Mouse (Mus musculus): Measurements from ENCODE around the gene Cnnm4. TPM values are rescaled to one million over a fixed set of nuclear protein-coding genes. Genes with fewer than 3 reads are reported as not detected.

Cnnm4 gene
- total and polyA plus RNA-seq, 3 experiments, result 3.0 to 4.6 (median 3.5) TPM

DNA sequence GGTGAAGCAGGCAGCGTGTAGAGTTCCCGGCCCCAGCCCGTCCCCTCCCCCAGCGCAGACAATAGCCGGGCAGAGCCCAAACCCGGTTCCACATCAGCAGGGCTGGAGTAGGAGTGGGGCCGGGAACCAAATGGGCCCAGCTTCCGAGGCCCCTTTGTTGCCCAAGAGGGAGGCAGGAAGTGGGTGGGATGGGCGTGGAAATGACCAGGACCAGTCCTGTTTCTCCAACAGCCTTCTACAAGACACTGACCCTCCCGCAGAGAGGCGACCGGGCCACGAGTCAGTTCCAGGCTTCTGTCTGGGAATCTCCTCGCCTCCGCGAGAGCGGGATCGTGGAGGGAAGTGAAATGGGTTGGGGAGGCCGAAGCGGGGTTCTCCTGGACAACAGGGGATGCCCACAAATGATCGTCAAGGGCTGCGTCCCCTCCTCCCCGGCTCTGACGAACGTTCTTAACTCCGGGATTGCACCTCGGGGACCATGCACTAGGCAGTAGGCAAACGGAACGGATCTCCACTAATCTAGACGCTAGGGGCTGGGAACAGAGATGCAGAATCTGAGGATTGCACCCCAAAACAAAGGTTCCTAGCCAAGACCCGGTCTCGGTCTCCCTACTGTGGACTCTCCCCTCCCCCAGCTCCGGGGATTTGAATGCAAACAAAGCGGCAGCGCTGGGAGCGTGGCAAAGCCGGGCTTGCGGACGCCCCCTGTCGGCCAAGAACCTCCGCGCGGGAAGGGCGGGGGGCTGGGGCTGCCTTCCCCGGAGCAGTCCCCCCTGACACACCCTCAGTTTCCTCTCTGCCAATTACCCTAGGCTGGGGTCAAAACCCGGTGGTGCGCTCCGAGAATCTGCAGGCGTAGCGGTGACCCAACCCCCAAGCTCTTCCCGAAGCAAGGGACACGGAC is 85.4 kb downstream of the Cnnm4 start (continued):
- TF ChIP-seq USF2 (conservative IDR thresholded peaks at IDR 0.05; ENCODE audit: low read depth, low read length), result no peak
- peak; percentile 24 for TF ChIP-seq RAD21 (IDR thresholded peaks at IDR 0.05; ENCODE audit: low read depth, low read length)
- 0 out of 2 replicates have a peak, but pooled peaks have one; percentile 35 for TF ChIP-seq BHLHE40 (IDR thresholded peaks at IDR 0.05; ENCODE audit: low read depth, low read length)
- no peak for TF ChIP-seq TBP (conservative IDR thresholded peaks at IDR 0.05; ENCODE audit: low read depth, low read length)
- peak; percentile 57 for TF ChIP-seq HCFC1 (IDR thresholded peaks at IDR 0.05; ENCODE audit: low read depth, low read length)
- no peak for TF ChIP-seq MAFK (IDR thresholded peaks at IDR 0.05; ENCODE audit: insufficient replicate concordance, low read length)
- peak; percentile 43; the same call in 1 of the 2 replicates for TF ChIP-seq TCF12 (IDR thresholded peaks at IDR 0.05; ENCODE audit: low read depth, low read length)
- TF ChIP-seq SIN3A (IDR thresholded peaks at IDR 0.05; ENCODE audit: low read length), result no peak; the same call in none of the 2 replicates
- TF ChIP-seq MAX (IDR thresholded peaks at IDR 0.05; ENCODE audit: low read length), result peak; percentile 86
- TF ChIP-seq ZC3H11A (IDR thresholded peaks at IDR 0.05; ENCODE audit: low read depth, low read length), result no peak
- TF ChIP-seq JUN (IDR thresholded peaks at IDR 0.05; ENCODE audit: insufficient read depth, low read depth, low read length), result no peak
- peak; percentile 91 for TF ChIP-seq CHD2 (IDR thresholded peaks at IDR 0.05; ENCODE audit: low read length)
- peak; percentile 33; the same call in 1 of the 2 replicates for TF ChIP-seq ZMIZ1 (IDR thresholded peaks at IDR 0.05; ENCODE audit: low read depth, low read length)
- peak; percentile 51; the same call in 1 of the 2 replicates for TF ChIP-seq MYC (IDR thresholded peaks at IDR 0.05; ENCODE audit: low read depth, low read length)
- peak; percentile 39 for TF ChIP-seq ETS1 (conservative IDR thresholded peaks at IDR 0.05; ENCODE audit: low read depth, low read length)
- TF ChIP-seq CTCF (conservative IDR thresholded peaks at IDR 0.05 in 1 of 2, IDR thresholded peaks at IDR 0.05 in 1 of 2; ENCODE audit: low read depth in 2 of 2, low read length in 2 of 2), result peak in 1 of 2 experiments; percentile 76; a peak in 2 of 4 replicates
- no peak for TF ChIP-seq NRF1 (IDR thresholded peaks at IDR 0.05; ENCODE audit: low read depth, low read length)
- TF ChIP-seq MEF2A (IDR thresholded peaks at IDR 0.05; ENCODE audit: borderline replicate concordance, low read depth, low read length), result peak; percentile 54; the same call in 1 of the 2 replicates

DNA sequence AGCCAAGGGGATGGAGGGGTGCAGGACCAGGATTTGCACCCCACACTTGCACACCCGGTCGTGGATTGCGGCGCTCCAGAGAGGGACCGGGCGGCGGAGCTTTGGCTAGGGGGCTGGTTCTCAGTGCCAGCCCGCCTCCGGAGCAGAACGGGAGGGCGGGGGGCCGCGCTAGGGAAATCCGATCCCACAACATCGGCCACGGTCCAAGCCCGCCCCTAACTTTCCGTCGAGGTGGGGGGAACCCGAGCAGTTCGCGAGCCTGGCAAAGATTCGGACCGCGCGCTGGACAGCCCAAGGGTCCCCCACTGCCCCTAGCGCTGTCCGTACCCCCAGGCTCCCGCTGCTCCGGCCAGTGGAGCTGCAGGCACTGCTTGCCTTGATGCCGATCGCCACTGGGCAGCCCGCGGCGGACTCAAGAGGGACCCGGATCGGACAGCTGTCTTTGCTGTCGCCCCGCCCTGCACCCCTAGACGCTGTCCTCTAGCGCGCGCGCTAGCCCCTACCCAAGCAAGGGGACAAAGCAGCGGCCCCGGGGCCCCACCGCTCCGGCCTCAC is 86.1 kb downstream of the Cnnm4 start:
- Histone ChIP-seq H3K4me1 (ENCODE audit: control insufficient read depth in 1 of 2, insufficient read depth in 2 of 2) (peaks cover 14 to 53% of the 10 kb centered on the region in 2 experiments), H3K27me3 (replicated peaks) (peaks cover 38% of the 10 kb centered on the region), H3K4me2 (ENCODE audit: insufficient read depth, low read depth, poor library complexity, severe bottlenecking) (peak overlapping the region; percentile 97), H3K36me3 (replicated peaks in 1 of 2; ENCODE audit: control insufficient read depth in 1 of 2, insufficient read depth in 1 of 2, low read length in 1 of 2) (peaks cover 5 to 10% of the 10 kb centered on the region in 2 experiments), H3K27ac (ENCODE audit: insufficient read depth, low read depth) (no peak overlapping the region), H3K9me3 (replicated peaks; ENCODE audit: low read length) (no peaks in the 10 kb centered on the region), H3K79me2 (replicated peaks; ENCODE audit: control insufficient read depth, extremely low read depth, insufficient read depth, poor library complexity, severe bottlenecking) (no peaks in the 10 kb centered on the region), H3K9ac (ENCODE audit: insufficient read depth, low read depth) (peak overlapping the region; percentile 15), H3K4me3 (replicated peaks in 1 of 3; ENCODE audit: low read depth in 2 of 3, low read length in 2 of 3, poor library complexity in 1 of 3) (peak overlapping the region; percentile 58 to 77 (median 71))
- TF ChIP-seq NRF1 (IDR thresholded peaks at IDR 0.05; ENCODE audit: low read depth, low read length) (no peak), UBTF (IDR thresholded peaks at IDR 0.05; ENCODE audit: low read depth, low read length) (peak; percentile 59; the same call in 1 of the 2 replicates)
- no peak for DNase-seq (ENCODE audit: extremely low read depth)
- dilution Hi-C loops (cut with MboI; ENCODE audit: extremely low pct_ligation_motif_present, extremely low pct_unique_long_range_greater_than_20kb, low sequenced_read_pairs) (no loop called here), in situ Hi-C loops (cut with MboI; ENCODE audit: low pct_ligation_motif_present, low pct_unique_long_range_greater_than_20kb, low sequenced_read_pairs) (loop anchor here (5.0 kb wide), 1 partner anchor 75 kb away; no protein-coding TSS in a partner anchor)

Other genes starting within 250 kb of the Cnnm4 start
- 41.2 and 47.9 TPM in 2 replicates for gene Uggt1, start 226.9 kb upstream of the Cnnm4 start, total RNA-seq (2012; rRNA removed)
- 35.3 and 39.8 TPM in 2 replicates for gene Uggt1, start 226.9 kb upstream of the Cnnm4 start, total RNA-seq (2014; rRNA removed)
- gene Uggt1, start 226.9 kb upstream of the Cnnm4 start, polyA plus RNA-seq (2012; ENCODE audit: insufficient read length, low read depth), result 38.6 and 39.5 TPM in 2 replicates
- 0.08 TPM in 1 of 2 replicates, not detected in the other for gene Neurl3, start 196.9 kb upstream of the Cnnm4 start, total RNA-seq (2012; rRNA removed)
- 0.08 TPM in 1 of 2 replicates, not detected in the other for gene Neurl3, start 196.9 kb upstream of the Cnnm4 start, total RNA-seq (2014; rRNA removed)
- gene Neurl3, start 196.9 kb upstream of the Cnnm4 start, polyA plus RNA-seq (2012; ENCODE audit: insufficient read length, low read depth), result 0.09 and 0.10 TPM in 2 replicates
- 15.2 and 19.6 TPM in 2 replicates for gene Arid5a, start 163.9 kb upstream of the Cnnm4 start, total RNA-seq (2012; rRNA removed)
- 16.0 and 17.0 TPM in 2 replicates for gene Arid5a, start 163.9 kb upstream of the Cnnm4 start, total RNA-seq (2014; rRNA removed)
- 13.2 and 16.1 TPM in 2 replicates for gene Arid5a, start 163.9 kb upstream of the Cnnm4 start, polyA plus RNA-seq (2012; ENCODE audit: insufficient read length, low read depth)
- 16.5 and 17.0 TPM in 2 replicates for gene Kansl3, start 102.4 kb upstream of the Cnnm4 start, total RNA-seq (2012; rRNA removed)
- gene Kansl3, start 102.4 kb upstream of the Cnnm4 start, total RNA-seq (2014; rRNA removed), result 14.3 TPM in 2 replicates
- 19.7 and 21.2 TPM in 2 replicates for gene Kansl3, start 102.4 kb upstream of the Cnnm4 start, polyA plus RNA-seq (2012; ENCODE audit: insufficient read length, low read depth)
- gene Fer1l5, start 99.3 kb upstream of the Cnnm4 start, total RNA-seq (2012; rRNA removed), result 0.08 TPM in 1 of 2 replicates, not detected in the other
- not detected in 2 replicates for gene Fer1l5, start 99.3 kb upstream of the Cnnm4 start, total RNA-seq (2014; rRNA removed)
- 0.85 and 1.2 TPM in 2 replicates for gene Fer1l5, start 99.3 kb upstream of the Cnnm4 start, polyA plus RNA-seq (2012; ENCODE audit: insufficient read length, low read depth)
- 6.0 and 8.5 TPM in 2 replicates for gene Lman2l, start 26.3 kb upstream of the Cnnm4 start, total RNA-seq (2012; rRNA removed)
- gene Lman2l, start 26.3 kb upstream of the Cnnm4 start, total RNA-seq (2014; rRNA removed), result 7.9 and 8.8 TPM in 2 replicates
- 19.1 and 20.3 TPM in 2 replicates for gene Lman2l, start 26.3 kb upstream of the Cnnm4 start, polyA plus RNA-seq (2012; ENCODE audit: insufficient read length, low read depth)
- gene Cnnm3, start 40.2 kb downstream of the Cnnm4 start, total RNA-seq (2012; rRNA removed), result 8.4 and 9.2 TPM in 2 replicates
- 2.8 and 3.0 TPM in 2 replicates for gene Cnnm3, start 40.2 kb downstream of the Cnnm4 start, total RNA-seq (2014; rRNA removed)
- 7.1 and 8.8 TPM in 2 replicates for gene Cnnm3, start 40.2 kb downstream of the Cnnm4 start, polyA plus RNA-seq (2012; ENCODE audit: insufficient read length, low read depth)
- 6.1 and 6.7 TPM in 2 replicates for gene Ankrd23, start 65.3 kb downstream of the Cnnm4 start, total RNA-seq (2012; rRNA removed)
- 2.8 and 4.1 TPM in 2 replicates for gene Ankrd23, start 65.3 kb downstream of the Cnnm4 start, total RNA-seq (2014; rRNA removed)
- gene Ankrd23, start 65.3 kb downstream of the Cnnm4 start, polyA plus RNA-seq (2012; ENCODE audit: insufficient read length, low read depth), result 3.7 and 4.9 TPM in 2 replicates
- gene Gm42417, start 67.8 kb downstream of the Cnnm4 start, total RNA-seq (2012; rRNA removed), result 0.08 TPM in 1 of 2 replicates, not detected in the other
- gene Gm42417, start 67.8 kb downstream of the Cnnm4 start, total RNA-seq (2014; rRNA removed), result not detected in 2 replicates
- 1.7 and 3.9 TPM in 2 replicates for gene Gm42417, start 67.8 kb downstream of the Cnnm4 start, polyA plus RNA-seq (2012; ENCODE audit: insufficient read length, low read depth)
- 11.6 and 14.8 TPM in 2 replicates for gene Ankrd39, start 75.8 kb downstream of the Cnnm4 start, total RNA-seq (2012; rRNA removed)
- gene Ankrd39, start 75.8 kb downstream of the Cnnm4 start, total RNA-seq (2014; rRNA removed), result 4.3 and 5.1 TPM in 2 replicates
- 8.5 and 11.6 TPM in 2 replicates for gene Ankrd39, start 75.8 kb downstream of the Cnnm4 start, polyA plus RNA-seq (2012; ENCODE audit: insufficient read length, low read depth)
- 2.2 and 3.4 TPM in 2 replicates for gene Sema4c, start 86.7 kb downstream of the Cnnm4 start, total RNA-seq (2012; rRNA removed)
- 0.63 and 0.70 TPM in 2 replicates for gene Sema4c, start 86.7 kb downstream of the Cnnm4 start, total RNA-seq (2014; rRNA removed)
- gene Sema4c, start 86.7 kb downstream of the Cnnm4 start, polyA plus RNA-seq (2012; ENCODE audit: insufficient read length, low read depth), result 1.5 and 1.7 TPM in 2 replicates
- gene Fam178b, start 211.6 kb downstream of the Cnnm4 start, total RNA-seq (2012; rRNA removed), result not detected in 2 replicates
- not detected in 2 replicates for gene Fam178b, start 211.6 kb downstream of the Cnnm4 start, total RNA-seq (2014; rRNA removed)
- 0.50 TPM in 1 of 2 replicates, not detected in the other for gene Fam178b, start 211.6 kb downstream of the Cnnm4 start, polyA plus RNA-seq (2012; ENCODE audit: insufficient read length, low read depth)
- 448 and 523 TPM in 2 replicates for gene Cox5b, start 219.8 kb downstream of the Cnnm4 start, total RNA-seq (2012; rRNA removed)
- 476 and 504 TPM in 2 replicates for gene Cox5b, start 219.8 kb downstream of the Cnnm4 start, total RNA-seq (2014; rRNA removed)
- 538 and 599 TPM in 2 replicates for gene Cox5b, start 219.8 kb downstream of the Cnnm4 start, polyA plus RNA-seq (2012; ENCODE audit: insufficient read length, low read depth)
- gene 4933424G06Rik, start 238.5 kb downstream of the Cnnm4 start, total RNA-seq (2012; rRNA removed), result not detected in 2 replicates
- gene 4933424G06Rik, start 238.5 kb downstream of the Cnnm4 start, total RNA-seq (2014; rRNA removed), result 0.49 TPM in 1 of 2 replicates, not detected in the other
- gene 4933424G06Rik, start 238.5 kb downstream of the Cnnm4 start, polyA plus RNA-seq (2012; ENCODE audit: insufficient read length, low read depth), result not detected in 2 replicates
- 66.2 and 81.8 TPM in 2 replicates for gene Actr1b, start 242.8 kb downstream of the Cnnm4 start, total RNA-seq (2012; rRNA removed)
- 61.0 and 63.6 TPM in 2 replicates for gene Actr1b, start 242.8 kb downstream of the Cnnm4 start, total RNA-seq (2014; rRNA removed)
- 71.2 and 76.6 TPM in 2 replicates for gene Actr1b, start 242.8 kb downstream of the Cnnm4 start, polyA plus RNA-seq (2012; ENCODE audit: insufficient read length, low read depth)